Mouse (Mus musculus) regulatory T cell (primary cell): ENCODE results near the gene Reln.

Experiments
- in situ Hi-C: fragments of 300-600 bp; cut with MboI, MseI; formaldehyde crosslinking; loops from one replicate; pipeline ENCODE4 v1.15.1; 2025; ENCODE audit warnings: high pct_unique_total_duplicates

Gene Reln

GRCm38 (mm10) chr5:21846616-21847290, 497.7 kb downstream of the Reln start:
- in situ Hi-C loops, result no loop called here

GRCm38 (mm10) chr5:21844676-21845075, 499.8 kb downstream of the Reln start:
- in situ Hi-C loops, result no loop called here
